Comparison of ENCODE assay signal across 13 mouse cellular contexts in the genomic region with DNA sequence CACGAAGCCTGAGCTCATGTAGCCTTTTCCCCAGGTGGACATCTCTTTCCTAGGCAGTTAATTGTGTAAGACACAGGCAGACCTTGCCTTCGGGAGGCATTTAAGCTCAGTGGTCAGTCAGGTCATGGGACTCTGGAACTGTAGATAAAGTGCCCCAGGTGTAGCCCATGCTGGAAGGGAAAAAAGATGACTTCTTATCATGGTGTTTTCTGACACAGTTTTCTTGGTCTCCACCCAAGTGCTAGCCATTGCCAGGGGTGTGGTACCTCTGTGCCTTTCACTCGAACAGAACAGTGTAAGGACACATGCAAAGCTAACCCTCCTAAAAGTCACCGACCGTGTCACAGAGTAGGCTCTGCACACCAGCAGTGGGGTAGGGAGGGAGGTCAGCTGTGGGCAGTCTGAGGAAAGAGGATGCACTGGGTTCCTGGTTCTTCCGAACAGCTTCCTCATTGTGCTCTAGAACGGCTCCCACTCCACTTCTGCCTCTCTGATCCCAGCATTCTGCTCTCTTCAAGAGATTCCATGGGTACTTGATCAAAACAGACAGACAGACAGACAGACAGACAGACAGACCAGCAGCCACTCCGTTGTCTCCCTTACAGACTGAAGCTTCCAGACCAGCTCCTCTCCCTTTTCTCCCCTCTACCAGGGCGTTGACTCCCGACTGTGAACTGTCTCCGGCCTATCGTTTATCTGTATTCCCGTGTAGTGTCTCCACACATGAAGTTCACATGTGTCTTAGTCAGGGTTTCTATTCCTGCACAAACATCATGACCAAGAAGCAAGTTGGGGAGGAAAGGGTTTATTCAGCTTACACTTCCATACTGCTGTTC. TPM values are rescaled to one million over a fixed set of nuclear protein-coding genes. Genes with fewer than 3 reads are reported as not detected.
DNase-seq lines count a peak whose midpoint lies in the region; ATAC-seq lines count a peak whose summit lies in the region.
"Had no signal": no experiment of that assay in that cellular context is flagged by ENCODE, and none has a peak within 500 bp of the region (broad histone marks: within the 10 kb centered on the region; RNA-seq: fewer than 3 reads in every experiment).

No protein-coding gene starts in this region.

- peaks cover 28% of the 10 kb centered on the region for H3K4me1 ChIP-seq in hindbrain, embryonic 10.5 days (replicated peaks)
- peaks cover 22% of the 10 kb centered on the region for H3K4me1 ChIP-seq in hindbrain, embryonic 13.5 days (replicated peaks)
- H3K4me1 ChIP-seq in brown adipose tissue, adult 24 weeks (ENCODE audit: control insufficient read depth, insufficient read depth, insufficient read length, low read length): peaks cover 23% of the 10 kb centered on the region
- H3K4me1 ChIP-seq in liver, embryonic 11.5 days (replicated peaks; ENCODE audit: control insufficient read depth, insufficient read depth, low read length): peaks cover 31% of the 10 kb centered on the region

- WGBS in hindbrain, embryonic 10.5 days: 89% methylated on average over 13 of the region's 13 CpGs
- 93% methylated on average over 13 of the region's 13 CpGs for WGBS in hindbrain, embryonic 13.5 days
- WGBS in liver, embryonic 11.5 days: 54% methylated on average over 13 of the region's 13 CpGs

- DNase-seq in hindbrain, embryonic 10.5 days (ENCODE audit: low spot score): no peak
- DNase-seq in liver, embryonic 11.5 days (ENCODE audit: low spot score): no peak
- no peak for DNase-seq in kidney, postnatal 4 days
- DNase-seq in adrenal gland, adult 18-20 months (ENCODE audit: low spot score in 2 of 2): no peak
- DNase-seq in frontal cortex, postnatal 10 days (ENCODE audit: low spot score in 2 of 2): no peak
- DNase-seq: adrenal gland, adult 2 months; lung, postnatal 14 days; right cerebral cortex, postnatal 25 days had no signal

- 0 out of 2 replicates have a peak overlapping the region, but pooled peaks have one; percentile 23 for H3K4me3 ChIP-seq in hindbrain, embryonic 10.5 days
- H3K4me3 ChIP-seq in hindbrain, embryonic 13.5 days: no peak overlapping the region
- H3K4me3 ChIP-seq in brown adipose tissue, adult 24 weeks (ENCODE audit: insufficient read depth, low read depth, low read length): no peak overlapping the region
- H3K4me3 ChIP-seq in liver, embryonic 11.5 days (ENCODE audit: low read depth, low read length): peak overlapping the region; percentile 84

- H3K36me3 ChIP-seq in hindbrain, embryonic 10.5 days: peaks cover 70% of the 10 kb centered on the region
- H3K36me3 ChIP-seq in hindbrain, embryonic 13.5 days: peaks cover 53% of the 10 kb centered on the region
- peaks cover 37% of the 10 kb centered on the region for H3K36me3 ChIP-seq in liver, embryonic 11.5 days (ENCODE audit: control insufficient read depth, insufficient read depth, low read length)

- ATAC-seq in hindbrain, embryonic 13.5 days (ENCODE audit: low FRiP score): no peak
- ATAC-seq in liver, embryonic 11.5 days (replicated peaks; ENCODE audit: low FRiP score): peak; percentile 37
- ATAC-seq in monocyte, adult 5-6 weeks (replicated peaks; ENCODE audit: insufficient number of reproducible peaks, low FRiP score, low TSS enrichment, poor library complexity, severe bottlenecking): peak; percentile 65
- ATAC-seq: hindbrain, postnatal 0 days had no signal

- no peak overlapping the region for H3K9ac ChIP-seq in hindbrain, embryonic 13.5 days
- H3K9ac ChIP-seq in liver, embryonic 11.5 days (ENCODE audit: low read depth, low read length): peak overlapping the region; percentile 77

- no peak overlapping the region for H3K4me2 ChIP-seq in hindbrain, embryonic 13.5 days
- H3K4me2 ChIP-seq in liver, embryonic 11.5 days: peak overlapping the region; percentile 84

- no peaks in the 10 kb centered on the region for H3K9me3 ChIP-seq in hindbrain, embryonic 10.5 days
- no peaks in the 10 kb centered on the region for H3K9me3 ChIP-seq in hindbrain, embryonic 13.5 days
- H3K9me3 ChIP-seq in liver, embryonic 11.5 days (ENCODE audit: control insufficient read depth, low read length): no peaks in the 10 kb centered on the region

- 0 out of 2 replicates have a peak overlapping the region, but pooled peaks have one; percentile 26 for H3K27ac ChIP-seq in hindbrain, embryonic 10.5 days
- no peak overlapping the region for H3K27ac ChIP-seq in hindbrain, embryonic 13.5 days
- peak overlapping the region; percentile 24; the same call in 1 of the 2 replicates for H3K27ac ChIP-seq in brown adipose tissue, adult 24 weeks (replicated peaks; ENCODE audit: low read depth, low read length)
- H3K27ac ChIP-seq in liver, embryonic 11.5 days (ENCODE audit: low read depth, low read length): peak overlapping the region; percentile 99
- H3K27ac ChIP-seq: hindbrain, postnatal 0 days; stomach, postnatal 0 days had no signal

- no peaks in the 10 kb centered on the region for H3K27me3 ChIP-seq in hindbrain, embryonic 10.5 days (ENCODE audit: insufficient read depth, poor library complexity, severe bottlenecking)
- H3K27me3 ChIP-seq in hindbrain, embryonic 13.5 days: no peaks in the 10 kb centered on the region
- no peaks in the 10 kb centered on the region for H3K27me3 ChIP-seq in liver, embryonic 11.5 days (replicated peaks; ENCODE audit: control insufficient read depth, insufficient read depth, low read length)

RNA-seq across cellular contexts. Expression of gene Tmem14c, which starts 2.9 kb away (rescaled TPM):
- polyA plus RNA-seq in hindbrain, embryonic 10.5 days (2016; fragmentation: Nextera tagmentation; extraction: Ambion mirVana): 211 and 234 TPM in 2 replicates
- polyA plus RNA-seq in hindbrain, embryonic 13.5 days (2015; fragmentation: Nextera tagmentation; extraction: Ambion mirVana): 132 and 137 TPM in 2 replicates
- 595 and 651 TPM in 2 replicates for polyA plus RNA-seq in brown adipose tissue, adult 24 weeks (2012; ENCODE audit: insufficient read depth, insufficient read length, missing spikeins)
- polyA plus RNA-seq in liver, embryonic 11.5 days (2014; fragmentation: Nextera tagmentation; extraction: Ambion mirVana): 954 and 957 TPM in 2 replicates
- 116 to 148 TPM (median 143 TPM) in 3 replicates for total RNA-seq in monocyte, adult 5-6 weeks (2017)
- total RNA-seq in adrenal gland, adult 18-20 months (2021): 100 to 1,000 TPM; 176 to 205 TPM

RNA-seq across cellular contexts. Expression of gene Pak1ip1, which starts 18.2 kb away (rescaled TPM):
- 75.8 and 80.5 TPM in 2 replicates for polyA plus RNA-seq in hindbrain, embryonic 10.5 days (2016; fragmentation: Nextera tagmentation; extraction: Ambion mirVana)
- polyA plus RNA-seq in hindbrain, embryonic 13.5 days (2015; fragmentation: Nextera tagmentation; extraction: Ambion mirVana): 66.3 and 68.8 TPM in 2 replicates
- polyA plus RNA-seq in brown adipose tissue, adult 24 weeks (2012; ENCODE audit: insufficient read depth, insufficient read length, missing spikeins): 53.0 and 58.3 TPM in 2 replicates
- 105 and 109 TPM in 2 replicates for polyA plus RNA-seq in liver, embryonic 11.5 days (2014; fragmentation: Nextera tagmentation; extraction: Ambion mirVana)
- total RNA-seq in monocyte, adult 5-6 weeks (2017): 101 to 135 TPM (median 117 TPM) in 3 replicates
- total RNA-seq in adrenal gland, adult 18-20 months (2021): 10 to 100 TPM; 56.9 to 58.2 TPM

Comparison
In these comparisons a context has a peak if more than half of its experiments do, and no peak if none do; other contexts are left out.
1. H3K4me3 ChIP-seq: peak in hindbrain, embryonic 10.5 days (single experiment) and liver, embryonic 11.5 days (single experiment); none in hindbrain, embryonic 13.5 days (single experiment) and brown adipose tissue, adult 24 weeks (single experiment).